Mouse (Mus musculus): ENCODE data around the gene Gm49380.
"Not testable (repeated sequence)": the region's sequence is repeated elsewhere in the genome, so short reads cannot be mapped to it uniquely, and the experiment has no call there.

The Gm49380 gene

GRCm38 (mm10) chr9:44125026-44125425 is 11.7 kb upstream of the Gm49380 start:
- no peak for DNase-seq (ENCODE audit: low spot score in 2 of 2)

GRCm38 (mm10) chr9:44124317-44124716 is 11.0 kb upstream of the Gm49380 start:
- no peak for DNase-seq (ENCODE audit: low spot score in 2 of 2)

GRCm38 (mm10) chr9:44119948-44120465 is 6.7 kb upstream of the Gm49380 start:
- DNase-seq (ENCODE audit: low spot score in 2 of 2): no peak

- DNase-seq (ENCODE audit: low spot score in 2 of 2): no peak
Measured at GRCm38 (mm10) chr9:44119011-44119410, 5.7 kb upstream of the Gm49380 start.

- no peak for DNase-seq (ENCODE audit: low spot score in 2 of 2)
Measured at GRCm38 (mm10) chr9:44116182-44116581, 2.9 kb upstream of the Gm49380 start.

- no peak for DNase-seq (ENCODE audit: low spot score in 2 of 2)
Measured at GRCm38 (mm10) chr9:44115599-44115998, 2.3 kb upstream of the Gm49380 start.

- DNase-seq (ENCODE audit: low spot score in 2 of 2): no peak
Measured at GRCm38 (mm10) chr9:44114453-44114852, 1.2 kb upstream of the Gm49380 start.

- not testable (repeated sequence) for DNase-seq (ENCODE audit: low spot score in 2 of 2)
Measured at GRCm38 (mm10) chr9:44111909-44112308, 1.4 kb downstream of the Gm49380 start.

- peak; percentile 70 to 79 for DNase-seq (ENCODE audit: low spot score in 2 of 2)
Measured at GRCm38 (mm10) chr9:44109360-44110095, 3.8 kb downstream of the Gm49380 start.

GRCm38 (mm10) chr9:44108269-44109055 is 4.8 kb downstream of the Gm49380 start:
- no peak for DNase-seq (ENCODE audit: low spot score in 2 of 2)

GRCm38 (mm10) chr9:44107557-44108179 is 5.6 kb downstream of the Gm49380 start:
- DNase-seq (ENCODE audit: low spot score in 2 of 2): no peak

GRCm38 (mm10) chr9:44107110-44107509 is 6.2 kb downstream of the Gm49380 start, which contains the start of gene C1qtnf5:
Gene C1qtnf5, plus strand, starts transcription at chr9:44107245.
- DNase-seq (ENCODE audit: low spot score in 2 of 2): peak; percentile 69 to 79

- DNase-seq (ENCODE audit: low spot score in 2 of 2): no peak
Measured at GRCm38 (mm10) chr9:44106596-44106995, 6.7 kb downstream of the Gm49380 start.

- DNase-seq (ENCODE audit: low spot score in 2 of 2): no peak
Measured at GRCm38 (mm10) chr9:44106182-44106581, 7.1 kb downstream of the Gm49380 start.

GRCm38 (mm10) chr9:44105781-44106180 is 7.5 kb downstream of the Gm49380 start:
- DNase-seq (ENCODE audit: low spot score in 2 of 2): no peak

GRCm38 (mm10) chr9:44104881-44105280 is 8.4 kb downstream of the Gm49380 start:
- no peak for DNase-seq (ENCODE audit: low spot score in 2 of 2)

- no peak for DNase-seq (ENCODE audit: low spot score in 2 of 2)
Measured at GRCm38 (mm10) chr9:44101490-44101889, 11.8 kb downstream of the Gm49380 start, which contains the start of gene Mfrp. Gene Mfrp, plus strand, starts transcription at chr9:44101729.

GRCm38 (mm10) chr9:44096536-44096935 is 16.8 kb downstream of the Gm49380 start:
- no peak for DNase-seq (ENCODE audit: low spot score in 2 of 2)

GRCm38 (mm10) chr9:44095781-44096180 is 17.5 kb downstream of the Gm49380 start:
- DNase-seq (ENCODE audit: low spot score in 2 of 2): no peak

- DNase-seq (ENCODE audit: low spot score in 2 of 2): no peak
Measured at GRCm38 (mm10) chr9:44094737-44095136, 18.6 kb downstream of the Gm49380 start.

GRCm38 (mm10) chr9:44093612-44094503 is 19.4 kb downstream of the Gm49380 start:
- DNase-seq (ENCODE audit: low spot score in 2 of 2): peak; percentile 65 to 73

All from frontal cortex, postnatal 14 days (tissue).